Mouse (Mus musculus): ENCODE results near the gene Arid3c. TPM values are rescaled to one million over a fixed set of nuclear protein-coding genes. Genes with fewer than 3 reads are reported as not detected.

Gene Arid3c
- polyA plus RNA-seq, 1 experiment from 2014 or later = not detected

Other genes with a start within 250 kb of the Arid3c start
- 2.6 and 2.9 TPM in 2 replicates for gene AI464131, start 228.1 kb downstream of the Arid3c start, polyA plus RNA-seq (2016; fragmentation: Nextera tagmentation; extraction: Ambion mirVana)
- not detected in 2 replicates for gene 1110017D15Rik, start 213.8 kb downstream of the Arid3c start, polyA plus RNA-seq (2016; fragmentation: Nextera tagmentation; extraction: Ambion mirVana)
- gene Fam219a, start 161.6 kb downstream of the Arid3c start, polyA plus RNA-seq (2016; fragmentation: Nextera tagmentation; extraction: Ambion mirVana) = 2.2 and 2.6 TPM in 2 replicates
- 1.4 and 2.1 TPM in 2 replicates for gene Dnaic1, start 161.4 kb downstream of the Arid3c start, polyA plus RNA-seq (2016; fragmentation: Nextera tagmentation; extraction: Ambion mirVana)
- gene Enho, start 90.8 kb downstream of the Arid3c start, polyA plus RNA-seq (2016; fragmentation: Nextera tagmentation; extraction: Ambion mirVana) = 4.4 and 4.9 TPM in 2 replicates
- gene Cntfr, start 34.1 kb downstream of the Arid3c start, polyA plus RNA-seq (2016; fragmentation: Nextera tagmentation; extraction: Ambion mirVana) = 3.7 TPM in 2 replicates
- gene Il11ra1, start 31.2 kb downstream of the Arid3c start, polyA plus RNA-seq (2016; fragmentation: Nextera tagmentation; extraction: Ambion mirVana) = 148 and 159 TPM in 2 replicates
- 39.7 and 40.9 TPM in 2 replicates for gene Rpp25l, start 17.6 kb downstream of the Arid3c start, polyA plus RNA-seq (2016; fragmentation: Nextera tagmentation; extraction: Ambion mirVana)
- gene Dctn3, start 8.0 kb downstream of the Arid3c start, polyA plus RNA-seq (2016; fragmentation: Nextera tagmentation; extraction: Ambion mirVana) = 113 and 118 TPM in 2 replicates
- gene Galt, start 24.1 kb upstream of the Arid3c start, polyA plus RNA-seq (2016; fragmentation: Nextera tagmentation; extraction: Ambion mirVana) = 54.6 and 57.0 TPM in 2 replicates
- 61.2 and 62.1 TPM in 2 replicates for gene Sigmar1, start 25.0 kb upstream of the Arid3c start, polyA plus RNA-seq (2016; fragmentation: Nextera tagmentation; extraction: Ambion mirVana)
- gene Ccl27a, start 43.1 kb upstream of the Arid3c start, polyA plus RNA-seq (2016; fragmentation: Nextera tagmentation; extraction: Ambion mirVana) = 45.8 and 47.5 TPM in 2 replicates
- gene Gm21541, start 172.5 kb upstream of the Arid3c start, polyA plus RNA-seq (2016; fragmentation: Nextera tagmentation; extraction: Ambion mirVana) = not detected in 2 replicates
- gene Gm20878, start 210.4 kb upstream of the Arid3c start, polyA plus RNA-seq (2016; fragmentation: Nextera tagmentation; extraction: Ambion mirVana) = 1.8 and 2.2 TPM in 2 replicates
- 0.15 and 0.18 TPM in 2 replicates for gene Fam205a4, start 234.9 kb upstream of the Arid3c start, polyA plus RNA-seq (2016; fragmentation: Nextera tagmentation; extraction: Ambion mirVana)